Mouse (Mus musculus) C2C12 (cell line): ENCODE results near the gene Usp40.

Experiments used
- CTCF ChIP-seq: IDR thresholded peaks from one replicate; pipeline ENCODE4 v1.5.1; 2011; ENCODE audit not compliant: control insufficient read depth, insufficient read depth, insufficient read length
- MAX ChIP-seq: IDR thresholded peaks from one replicate; pipeline ENCODE4 v1.6.1; 2011; ENCODE audit warnings: mild to moderate bottlenecking, control low read depth
- MYOG ChIP-seq: IDR thresholded peaks from one replicate; pipeline ENCODE4 v1.6.1; 2011; ENCODE audit not compliant: control insufficient read depth, insufficient read length; ENCODE audit errors: extremely low read depth
- USF1 ChIP-seq: IDR thresholded peaks from one replicate; pipeline ENCODE4 v1.6.1; 2011; ENCODE audit warnings: low read depth, mild to moderate bottlenecking, control low read depth, moderate library complexity

DNA sequence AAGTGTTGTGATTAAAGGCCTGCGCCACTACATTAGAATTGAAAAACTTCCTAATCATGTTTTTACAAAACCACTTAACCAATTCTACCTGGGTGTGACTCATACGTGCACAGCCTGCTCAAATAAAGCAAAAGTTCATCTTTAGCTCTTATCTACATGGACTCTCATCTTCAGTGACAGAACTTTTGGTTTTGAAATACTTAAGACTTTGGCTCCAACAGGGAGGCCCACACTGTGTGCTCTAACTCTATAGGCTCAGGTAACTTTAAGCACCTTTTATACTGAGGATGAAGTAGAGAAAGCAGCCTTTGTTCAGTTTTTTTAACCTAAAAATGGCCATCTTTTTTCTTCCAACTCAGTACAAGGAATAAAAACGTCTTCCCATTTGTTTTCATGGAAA, 55.3 kb downstream of the Usp40 start:
- TF ChIP-seq CTCF (no peak), USF1 (no peak), MAX (no peak), MYOG (no peak)
